Mouse (Mus musculus) brown adipose tissue, adult 24 weeks (tissue): ENCODE data around the gene Gm20388. TPM values are rescaled to one million over a fixed set of nuclear protein-coding genes. Genes with fewer than 3 reads are reported as not detected.

Experiments
- H3K27ac ChIP-seq: fragments of 200-500 bp; replicated peaks from 2 replicates; pipeline ENCODE4 v1.5.1; 2012; ENCODE audit warnings: low read depth, mild to moderate bottlenecking, low read length
- H3K4me1 ChIP-seq: fragments of 200-500 bp; 2 replicates; pipeline ENCODE4 v1.6.1; 2012; ENCODE audit warnings: low read length, mixed read lengths; ENCODE audit not compliant: control insufficient read depth, insufficient read depth, insufficient read length
- H3K4me3 ChIP-seq: fragments of 200-500 bp; 2 replicates; pipeline ENCODE4 v1.5.1; 2012; ENCODE audit warnings: low read depth, mild to moderate bottlenecking, low read length, moderate library complexity; ENCODE audit not compliant: insufficient read depth
- polyA plus RNA-seq: library from polyadenylated mRNA; stranded (reverse); fragments of >200 nt; gene quantifications from 2 replicates; pipeline ENCODE4 v1.2.4, GENCODE M21; 2012; ENCODE audit not compliant: missing spikeins, insufficient read depth, insufficient read length

Gene Gm20388
- polyA plus RNA-seq, 1 experiment, result 44.7 TPM

- Histone ChIP-seq H3K27ac (no peak overlapping the region), H3K4me3 (no peak overlapping the region), H3K4me1 (no peaks in the 10 kb centered on the region)
Measured at GRCm38 (mm10) chr8:120020298-120020697, 109.7 kb downstream of the Gm20388 start.

GRCm38 (mm10) chr8:120026199-120026598, 115.6 kb downstream of the Gm20388 start:
- no peak overlapping the region for H3K4me3 ChIP-seq
- no peak overlapping the region for H3K27ac ChIP-seq
- no peaks in the 10 kb centered on the region for H3K4me1 ChIP-seq

- H3K27ac ChIP-seq, result no peak overlapping the region
- no peak overlapping the region for H3K4me3 ChIP-seq
- no peaks in the 10 kb centered on the region for H3K4me1 ChIP-seq
Measured at GRCm38 (mm10) chr8:120026991-120027390, 116.3 kb downstream of the Gm20388 start.

- H3K27ac ChIP-seq, result no peak overlapping the region
- no peaks in the 10 kb centered on the region for H3K4me1 ChIP-seq
- no peak overlapping the region for H3K4me3 ChIP-seq
Measured at GRCm38 (mm10) chr8:120030447-120030846, 119.8 kb downstream of the Gm20388 start.

- Histone ChIP-seq H3K27ac (no peak overlapping the region), H3K4me3 (no peak overlapping the region), H3K4me1 (peaks cover 5% of the 10 kb centered on the region)
Measured at GRCm38 (mm10) chr8:120032549-120033208, 122.0 kb downstream of the Gm20388 start.

GRCm38 (mm10) chr8:120034471-120034870, 123.8 kb downstream of the Gm20388 start:
- Histone ChIP-seq H3K4me1 (peaks cover 5% of the 10 kb centered on the region), H3K27ac (no peak overlapping the region), H3K4me3 (no peak overlapping the region)

GRCm38 (mm10) chr8:120036111-120036510, 125.5 kb downstream of the Gm20388 start:
- Histone ChIP-seq H3K4me3 (no peak overlapping the region), H3K27ac (0 out of 2 replicates have a peak overlapping the region, but pooled peaks have one; percentile 1), H3K4me1 (peaks cover 5% of the 10 kb centered on the region)

- Histone ChIP-seq H3K4me3 (no peak overlapping the region), H3K4me1 (peaks cover 5% of the 10 kb centered on the region), H3K27ac (0 out of 2 replicates have a peak overlapping the region, but pooled peaks have one; percentile 1)
Measured at GRCm38 (mm10) chr8:120036578-120036977, 125.9 kb downstream of the Gm20388 start.

GRCm38 (mm10) chr8:120037199-120037598, 126.6 kb downstream of the Gm20388 start:
- H3K4me3 ChIP-seq, result no peak overlapping the region
- H3K27ac ChIP-seq, result no peak overlapping the region
- H3K4me1 ChIP-seq, result peaks cover 5% of the 10 kb centered on the region

GRCm38 (mm10) chr8:120037611-120038010, 127.0 kb downstream of the Gm20388 start:
- H3K4me3 ChIP-seq, result no peak overlapping the region
- H3K27ac ChIP-seq, result no peak overlapping the region
- peaks cover 5% of the 10 kb centered on the region for H3K4me1 ChIP-seq

GRCm38 (mm10) chr8:120038741-120039140, 128.1 kb downstream of the Gm20388 start:
- H3K27ac ChIP-seq, result no peak overlapping the region
- H3K4me3 ChIP-seq, result no peak overlapping the region
- peaks cover 5% of the 10 kb centered on the region for H3K4me1 ChIP-seq

GRCm38 (mm10) chr8:120039313-120039919, 128.8 kb downstream of the Gm20388 start:
- Histone ChIP-seq H3K4me3 (no peak overlapping the region), H3K4me1 (peaks cover 5% of the 10 kb centered on the region), H3K27ac (no peak overlapping the region)

GRCm38 (mm10) chr8:120040861-120041260, 130.2 kb downstream of the Gm20388 start:
- no peak overlapping the region for H3K27ac ChIP-seq

GRCm38 (mm10) chr8:120042542-120043312, 132.1 kb downstream of the Gm20388 start:
- Histone ChIP-seq H3K4me1 (peaks cover 2% of the 10 kb centered on the region; the same call in 1 of the 2 replicates), H3K4me3 (no peak overlapping the region)

More at GRCm38 (mm10) chr8:120040861-120041260, 130.2 kb downstream of the Gm20388 start:
- Histone ChIP-seq H3K4me1 (peaks cover 5% of the 10 kb centered on the region), H3K4me3 (no peak overlapping the region)

GRCm38 (mm10) chr8:120044907-120045306, 134.3 kb downstream of the Gm20388 start:
- no peak overlapping the region for H3K27ac ChIP-seq
- no peak overlapping the region for H3K4me3 ChIP-seq
- peaks cover 2% of the 10 kb centered on the region; the same call in 1 of the 2 replicates for H3K4me1 ChIP-seq

More at GRCm38 (mm10) chr8:120042542-120043312, 132.1 kb downstream of the Gm20388 start:
- H3K27ac ChIP-seq, result no peak overlapping the region
